Mouse (Mus musculus) midbrain, postnatal 0 days (tissue): ENCODE data around the gene Gm10375. TPM values are rescaled to one million over a fixed set of nuclear protein-coding genes. Genes with fewer than 3 reads are reported as not detected.
"Not testable (repeated sequence)": the region's sequence is repeated elsewhere in the genome, so short reads cannot be mapped to it uniquely, and the experiment has no call there.

Experiments used
- ATAC-seq: fragments of 200-750 bp; cut with Nextera tagmentation; 2 replicates; pipeline ENCODE4 v1.8.0; 2017; ENCODE audit warnings: moderate number of reproducible peaks, mild to moderate bottlenecking, moderate TSS enrichment, moderate library complexity; ENCODE audit not compliant: low FRiP score
- DNase-seq: peaks from one replicate; pipeline ENCODE4 v3.0.0-alpha.2; 2015; ENCODE audit warnings: low spot score
- H3K27ac ChIP-seq: fragments of 300-500 bp; sonication (generic); 2 replicates; pipeline ENCODE4 v1.5.1; 2014; ENCODE audit warnings: low read depth, mild to moderate bottlenecking, low read length, mixed read lengths
- H3K27me3 ChIP-seq: fragments of 300-500 bp; sonication (generic); 2 replicates; pipeline ENCODE4 v1.6.1; 2014; ENCODE audit warnings: low read length, control low read depth, mixed read lengths; ENCODE audit not compliant: insufficient read depth
- H3K36me3 ChIP-seq: fragments of 300-500 bp; sonication (generic); 2 replicates; pipeline ENCODE4 v1.6.1; 2014; ENCODE audit warnings: low read length, control low read depth, mixed read lengths; ENCODE audit not compliant: insufficient read depth
- H3K4me1 ChIP-seq: fragments of 300-500 bp; sonication (generic); 2 replicates; pipeline ENCODE4 v1.6.1; 2014; ENCODE audit warnings: mild to moderate bottlenecking, control low read depth, antibody characterized with exemption, low read length, mixed read lengths; ENCODE audit not compliant: insufficient read depth
- H3K4me2 ChIP-seq: fragments of 300-500 bp; sonication (generic); 2 replicates; pipeline ENCODE4 v1.6.1; 2014; ENCODE audit warnings: low read depth, mild to moderate bottlenecking, low read length, mixed read lengths; ENCODE audit not compliant: poor library complexity, severe bottlenecking
- H3K4me3 ChIP-seq: fragments of 300-500 bp; sonication (generic); 2 replicates; pipeline ENCODE4 v1.5.1; 2014; ENCODE audit warnings: low read depth, mild to moderate bottlenecking, low read length, moderate library complexity
- H3K9ac ChIP-seq: fragments of 300-500 bp; sonication (generic); replicated peaks from 2 replicates; pipeline ENCODE4 v1.6.1; 2014; ENCODE audit warnings: mild to moderate bottlenecking, low read length, moderate library complexity, mixed read lengths; ENCODE audit not compliant: poor library complexity, severe bottlenecking
- H3K9me3 ChIP-seq: fragments of 300-500 bp; sonication (generic); 2 replicates; pipeline ENCODE4 v1.6.1; 2016; ENCODE audit warnings: low read length, control low read depth
- WGBS: fragments of 180-500 bp; shearing (Covaris S2); extraction: QIAGEN DNeasy Blood & Tissue Kit; methylation state at CpG from one replicate; pipeline ENCODE4 v1.1.7; 2014; 5-methylcytosine and 5-hydroxymethylcytosine counted together
- polyA plus RNA-seq: library from polyadenylated mRNA; unstranded; fragments of >200 nt; fragmentation: Nextera tagmentation; extraction: Ambion mirVana; gene quantifications from 2 replicates; pipeline ENCODE4 v1.2.1, GENCODE M21; 2015
- total RNA-seq: library from RNA; depleted of rRNA; stranded (reverse); fragments of >200 nt; gene quantifications from 2 replicates; pipeline ENCODE4 v1.2.3, GENCODE M21; 2014; rRNA removed

Gene Gm10375
- total RNA-seq (not detected in 2 replicates), polyA plus RNA-seq (not detected in 2 replicates)

DNA sequence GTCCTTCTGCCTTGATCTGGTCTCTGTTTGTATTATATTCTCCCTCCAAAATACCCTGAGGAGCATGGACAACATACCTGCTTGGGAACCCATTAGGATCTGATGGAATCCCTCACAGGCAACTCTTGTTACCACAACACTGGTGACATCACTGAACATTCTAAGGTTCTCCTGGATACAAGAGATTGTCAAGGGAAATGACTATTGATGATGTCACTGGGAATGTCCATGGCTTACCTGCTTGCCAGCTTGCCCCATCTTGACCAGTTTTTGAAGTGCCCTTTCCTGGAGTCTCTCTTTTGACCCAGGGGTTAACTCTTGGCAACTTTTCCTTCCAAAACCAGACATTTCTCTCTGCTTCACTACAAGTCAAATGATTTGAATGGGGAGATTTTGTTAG is at the start of gene Gm10375:
Gene Gm10375 (minus strand): TSS at position 101 of the 400 bp plus-strand sequence.
- not testable (repeated sequence) for H3K36me3 ChIP-seq, H3K4me3 ChIP-seq, ATAC-seq, DNase-seq, H3K4me2 ChIP-seq, H3K27me3 ChIP-seq, H3K9ac ChIP-seq, H3K9me3 ChIP-seq, H3K27ac ChIP-seq, H3K4me1 ChIP-seq

DNA sequence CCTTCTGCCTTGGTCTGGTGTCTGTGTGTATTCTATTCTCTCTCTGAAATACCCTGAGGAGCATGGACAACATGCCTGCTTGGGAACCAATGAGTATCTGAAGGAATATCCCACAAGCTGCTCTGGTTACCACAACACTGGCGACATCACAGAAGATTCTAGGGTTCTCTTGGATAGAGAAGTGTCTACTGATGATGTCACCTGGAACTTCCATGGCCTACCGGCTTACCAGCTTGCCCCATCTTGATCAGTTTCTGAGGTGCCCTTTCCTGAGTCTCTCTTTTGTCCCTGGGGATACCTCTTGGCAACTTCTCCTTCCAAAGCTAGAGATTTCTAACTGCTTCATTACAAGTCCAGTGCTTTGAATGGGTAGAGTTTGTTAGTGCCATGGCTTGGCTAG is 28.8 kb downstream of the Gm10375 start, which contains the start of gene Gm17654:
Gene Gm17654 (minus strand): TSS at position 101 of the 400 bp plus-strand sequence.
- H3K4me1 ChIP-seq, H3K9me3 ChIP-seq, H3K27ac ChIP-seq, H3K36me3 ChIP-seq, H3K9ac ChIP-seq, H3K4me2 ChIP-seq, H3K4me3 ChIP-seq, H3K27me3 ChIP-seq, ATAC-seq, DNase-seq: not testable (repeated sequence)
- 77% methylated on average over 1 of the region's 2 CpGs for WGBS

DNA sequence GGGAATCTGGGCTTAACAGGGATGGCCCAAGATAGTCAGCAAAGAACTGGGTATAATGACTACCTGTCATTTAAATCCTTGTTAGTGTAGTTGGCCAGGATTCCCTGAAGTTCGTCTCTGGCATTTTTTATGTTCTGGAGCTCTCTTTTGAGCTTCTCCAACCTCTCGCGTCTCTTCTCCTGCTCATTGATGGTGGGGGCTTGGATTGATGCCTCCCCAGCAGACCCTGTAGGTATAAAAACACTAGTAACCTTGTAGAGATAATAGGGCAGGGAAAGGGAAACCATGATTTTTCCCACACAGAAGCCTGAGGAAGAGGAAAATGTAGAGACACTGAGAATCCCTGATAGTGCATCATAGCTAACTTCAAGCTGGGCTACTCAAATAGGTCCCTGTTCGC is 29.8 kb downstream of the Gm10375 start:
- H3K36me3 ChIP-seq, H3K9me3 ChIP-seq, DNase-seq, H3K4me2 ChIP-seq, H3K4me3 ChIP-seq, H3K9ac ChIP-seq, H3K27me3 ChIP-seq, ATAC-seq, H3K4me1 ChIP-seq, H3K27ac ChIP-seq: not testable (repeated sequence)
- 97% methylated on average over 2 of the region's 4 CpGs for WGBS

Other genes with a start within 250 kb of the Gm10375 start
- not detected in 2 replicates for gene Gm8138, start 191.7 kb downstream of the Gm10375 start, total RNA-seq
- not detected in 2 replicates for gene Gm8138, start 191.7 kb downstream of the Gm10375 start, polyA plus RNA-seq
- not detected in 2 replicates for gene Gm5799, start 64.4 kb downstream of the Gm10375 start, total RNA-seq
- not detected in 2 replicates for gene Gm5799, start 64.4 kb downstream of the Gm10375 start, polyA plus RNA-seq
- not detected in 2 replicates for gene Gm17654, start 28.9 kb downstream of the Gm10375 start, total RNA-seq
- gene Gm17654, start 28.9 kb downstream of the Gm10375 start, polyA plus RNA-seq, result 0.11 TPM in 1 of 2 replicates, not detected in the other
- gene Gm8165, start 69.2 kb upstream of the Gm10375 start, total RNA-seq, result not detected in 2 replicates
- not detected in 2 replicates for gene Gm8165, start 69.2 kb upstream of the Gm10375 start, polyA plus RNA-seq
- 0.33 and 0.52 TPM in 2 replicates for gene Gm7324, start 89.8 kb upstream of the Gm10375 start, total RNA-seq
- gene Gm7324, start 89.8 kb upstream of the Gm10375 start, polyA plus RNA-seq, result 0.88 and 1.2 TPM in 2 replicates
- not detected in 2 replicates for gene Gm16506, start 119.5 kb upstream of the Gm10375 start, total RNA-seq
- not detected in 2 replicates for gene Gm16506, start 119.5 kb upstream of the Gm10375 start, polyA plus RNA-seq
- gene Gm6526, start 139.9 kb upstream of the Gm10375 start, total RNA-seq, result not detected in 2 replicates
- gene Gm6526, start 139.9 kb upstream of the Gm10375 start, polyA plus RNA-seq, result not detected in 2 replicates
- not detected in 2 replicates for gene Gm8180, start 176.7 kb upstream of the Gm10375 start, total RNA-seq
- not detected in 2 replicates for gene Gm8180, start 176.7 kb upstream of the Gm10375 start, polyA plus RNA-seq